In genomic region chr7:67087759-67088158, GRCm38 (mm10) we compare ENCODE assay signal across 10 mouse cellular contexts.
A peak's percentile ranks its signal among the peaks of the same experiment; 100 is the strongest.
DNase-seq lines count a peak whose midpoint lies in the region; ATAC-seq lines count a peak whose summit lies in the region.
"Had no signal": no experiment of that assay in that cellular context is flagged by ENCODE, and none has a peak within 500 bp of the region (broad histone marks: within the 10 kb centered on the region; RNA-seq: fewer than 3 reads in every experiment).

No protein-coding gene starts in this region.

- H3K9me3 ChIP-seq in hindbrain, embryonic 10.5 days = no peaks in the 10 kb centered on the region
- no peaks in the 10 kb centered on the region for H3K9me3 ChIP-seq in hindbrain, embryonic 12.5 days (replicated peaks)
- no peaks in the 10 kb centered on the region for H3K9me3 ChIP-seq in hindbrain, embryonic 14.5 days (ENCODE audit: control insufficient read depth, low read length)
- H3K9me3 ChIP-seq: liver, embryonic 15.5 days had no signal

- 60% methylated on average over 6 of the region's 6 CpGs for WGBS in hindbrain, embryonic 10.5 days
- WGBS in hindbrain, embryonic 12.5 days = 44% methylated on average over 6 of the region's 6 CpGs
- 32% methylated on average over 6 of the region's 6 CpGs for WGBS in hindbrain, embryonic 14.5 days

- peaks cover 5% of the 10 kb centered on the region; the same call in 1 of the 2 replicates for H3K27me3 ChIP-seq in hindbrain, embryonic 10.5 days (ENCODE audit: insufficient read depth, poor library complexity, severe bottlenecking)
- H3K27me3 ChIP-seq in hindbrain, embryonic 12.5 days = 0 out of 2 replicates have a peak, but pooled peaks cover 3% of the 10 kb centered on the region
- H3K27me3 ChIP-seq in hindbrain, embryonic 14.5 days (ENCODE audit: control insufficient read depth, insufficient read depth, low read length) = no peaks in the 10 kb centered on the region
- H3K27me3 ChIP-seq: liver, embryonic 15.5 days had no signal

- no peak overlapping the region for H3K9ac ChIP-seq in hindbrain, embryonic 12.5 days
- no peak overlapping the region for H3K9ac ChIP-seq in hindbrain, embryonic 14.5 days
- H3K9ac ChIP-seq: liver, embryonic 15.5 days had no signal

- no peaks in the 10 kb centered on the region; the same call in 1 of the 2 replicates for H3K4me1 ChIP-seq in hindbrain, embryonic 10.5 days (replicated peaks)
- H3K4me1 ChIP-seq in hindbrain, embryonic 12.5 days = no peaks in the 10 kb centered on the region
- H3K4me1 ChIP-seq in hindbrain, embryonic 14.5 days (replicated peaks; ENCODE audit: control insufficient read depth, insufficient read depth, low read length) = no peaks in the 10 kb centered on the region
- H3K4me1 ChIP-seq: liver, embryonic 15.5 days had no signal

- no peak for ATAC-seq in hindbrain, embryonic 12.5 days (ENCODE audit: low FRiP score)
- 0 out of 2 replicates have a peak, but pooled peaks have one; percentile 40 for ATAC-seq in hindbrain, embryonic 14.5 days (ENCODE audit: low FRiP score)
- ATAC-seq: midbrain, embryonic 16.5 days had no signal

- no peak overlapping the region for H3K4me2 ChIP-seq in hindbrain, embryonic 12.5 days (replicated peaks)
- no peak overlapping the region for H3K4me2 ChIP-seq in hindbrain, embryonic 14.5 days (replicated peaks)
- H3K4me2 ChIP-seq: liver, embryonic 15.5 days had no signal

- H3K27ac ChIP-seq in hindbrain, embryonic 10.5 days = no peak overlapping the region
- no peak overlapping the region for H3K27ac ChIP-seq in hindbrain, embryonic 12.5 days
- H3K27ac ChIP-seq in hindbrain, embryonic 14.5 days = no peak overlapping the region
- H3K27ac ChIP-seq: liver, embryonic 15.5 days had no signal

- DNase-seq in hindbrain, embryonic 10.5 days (ENCODE audit: low spot score) = peak; percentile 11
- DNase-seq in brain, adult 2 months (ENCODE audit: low read depth, low spot score) = peak; percentile 99
- DNase-seq in cerebellum, postnatal 10 days = peak; percentile 91
- peak; percentile 29 for DNase-seq in hindbrain, embryonic 14.5 days (ENCODE audit: low spot score)
- no peak for DNase-seq in gastrocnemius, postnatal 25 days
- no peak for DNase-seq in kidney, postnatal 14 days
- no peak for DNase-seq in adrenal gland, postnatal 36 days

- no peak overlapping the region for H3K4me3 ChIP-seq in hindbrain, embryonic 10.5 days
- H3K4me3 ChIP-seq in hindbrain, embryonic 12.5 days = no peak overlapping the region
- H3K4me3 ChIP-seq in hindbrain, embryonic 14.5 days (replicated peaks; ENCODE audit: low read length) = no peak overlapping the region
- H3K4me3 ChIP-seq: liver, embryonic 15.5 days had no signal

- H3K36me3 ChIP-seq in hindbrain, embryonic 10.5 days = no peaks in the 10 kb centered on the region
- no peaks in the 10 kb centered on the region for H3K36me3 ChIP-seq in hindbrain, embryonic 12.5 days
- no peaks in the 10 kb centered on the region for H3K36me3 ChIP-seq in hindbrain, embryonic 14.5 days (replicated peaks; ENCODE audit: control insufficient read depth, insufficient read depth)
- H3K36me3 ChIP-seq: liver, embryonic 15.5 days had no signal

Comparison
In these comparisons a context has a peak if more than half of its experiments do, and no peak if none do; other contexts are left out.
1. DNase-seq: peak in hindbrain, embryonic 10.5 days (single experiment), brain, adult 2 months (single experiment), cerebellum, postnatal 10 days (2 of 2) and hindbrain, embryonic 14.5 days (single experiment); none in gastrocnemius, postnatal 25 days (single experiment), kidney, postnatal 14 days (single experiment) and adrenal gland, postnatal 36 days (0 of 2).